Mouse (Mus musculus) gastrocnemius, postnatal 4 days (tissue): ENCODE data around the gene Asphd1. TPM values are rescaled to one million over a fixed set of nuclear protein-coding genes. Genes with fewer than 3 reads are reported as not detected.

Experiments
- DNase-seq, 2 experiments: peaks; one replicate each; pipeline ENCODE4 v3.0.0; 2021 to 2022; ENCODE audit warnings: low spot score in 2 of 2, mixed read lengths in 2 of 2
- total RNA-seq, 2 experiments: library from RNA; stranded (reverse); gene quantifications; 2 replicates each; pipeline ENCODE4 v1.2.3; 2021

The Asphd1 gene
- total RNA-seq, 2 experiments from 2014 or later, result 0.26 TPM; not detected in 1

DNA sequence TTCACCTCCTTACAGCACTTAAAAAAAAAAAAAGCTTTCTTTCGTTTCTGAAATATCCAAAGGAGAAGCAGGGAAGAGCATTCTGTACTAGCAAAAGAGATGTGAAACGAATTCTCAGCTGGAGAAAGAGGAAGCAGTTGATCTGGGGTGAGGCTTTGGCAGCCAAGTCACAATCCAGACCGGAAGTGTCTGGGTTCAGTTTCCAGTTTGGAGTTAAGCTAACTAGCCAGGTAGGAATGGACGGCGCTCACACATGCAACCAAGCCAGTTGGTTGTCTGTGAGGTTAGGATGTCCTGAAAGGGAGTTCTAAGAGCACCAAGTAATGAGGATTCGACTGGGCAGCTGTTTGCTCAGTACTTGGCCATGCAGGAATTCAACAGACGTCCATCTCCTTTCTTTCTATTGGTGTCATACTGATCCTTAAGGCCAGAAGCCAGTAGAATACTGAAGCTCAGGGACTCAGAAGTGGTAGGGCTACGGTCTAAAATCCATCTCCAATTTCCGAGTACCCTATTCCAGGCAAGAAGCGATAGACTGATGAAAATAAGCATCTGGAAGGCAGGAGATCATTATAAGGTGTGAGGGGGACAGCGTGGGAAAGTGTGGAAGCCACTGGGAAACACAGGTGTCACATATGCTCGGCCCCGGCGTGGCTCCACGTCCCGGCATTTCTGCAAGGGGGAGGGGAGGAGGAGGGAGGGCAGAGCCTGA, 51.8 kb downstream of the Asphd1 start:
- peak in 1 of 2 experiments; percentile 23 for DNase-seq

GRCm38 (mm10) chr7:126896912-126897311, 52.5 kb downstream of the Asphd1 start:
- DNase-seq, result no peak

Other genes with a start within 250 kb of the Asphd1 start
- gene Coro1a, start 241.8 kb downstream of the Asphd1 start, total RNA-seq, result 10 to 100 TPM; 11.8 to 14.5 TPM
- gene Mapk3, start 190.0 kb downstream of the Asphd1 start, total RNA-seq, result 10 to 100 TPM; 65.0 to 66.7 TPM
- gene Gdpd3, start 183.2 kb downstream of the Asphd1 start, total RNA-seq, result 1 to 10 TPM; 4.8 to 5.1 TPM
- gene Ypel3, start 172.6 kb downstream of the Asphd1 start, total RNA-seq, result 10 to 100 TPM; 61.7 to 82.5 TPM
- 1 to 10 TPM in 1 of 2 experiments, under 1 TPM in 1; 0.44 to 1.1 TPM for gene Tbx6, start 168.1 kb downstream of the Asphd1 start, total RNA-seq
- 10 to 100 TPM; 74.6 to 74.7 TPM for gene Ppp4c, start 157.1 kb downstream of the Asphd1 start, total RNA-seq
- gene Fam57b, start 151.9 kb downstream of the Asphd1 start, total RNA-seq, result 10 to 100 TPM in 1 of 2 experiments, 1 to 10 TPM in 1; 8.4 to 11.2 TPM
- gene 4930451I11Rik, start 117.9 kb downstream of the Asphd1 start, total RNA-seq, result not detected
- under 1 TPM; 0.26 to 0.32 TPM for gene Doc2a, start 102.2 kb downstream of the Asphd1 start, total RNA-seq
- 10 to 100 TPM; 22.2 to 29.4 TPM for gene Hirip3, start 87.6 kb downstream of the Asphd1 start, total RNA-seq
- 10 to 100 TPM; 35.9 to 38.7 TPM for gene Ino80e, start 87.2 kb downstream of the Asphd1 start, total RNA-seq
- 10 to 100 TPM; 61.2 to 67.0 TPM for gene Taok2, start 64.9 kb downstream of the Asphd1 start, total RNA-seq
- gene Tmem219, start 26.7 kb downstream of the Asphd1 start, total RNA-seq, result 10 to 100 TPM; 22.8 to 23.8 TPM
- gene Kctd13, start 20.7 kb downstream of the Asphd1 start, total RNA-seq, result 1 to 10 TPM; 6.0 to 7.0 TPM
- gene Sez6l2, start 981 bp upstream of the Asphd1 start, total RNA-seq, result 1 to 10 TPM; 6.5 to 6.9 TPM
- 10 to 100 TPM; 43.1 to 48.0 TPM for gene Cdipt, start 26.3 kb upstream of the Asphd1 start, total RNA-seq
- under 1 TPM; 0.49 to 0.76 TPM for gene Cdiptos, start 26.5 kb upstream of the Asphd1 start, total RNA-seq
- gene Mvp, start 65.0 kb upstream of the Asphd1 start, total RNA-seq, result 10 to 100 TPM; 23.2 to 27.1 TPM
- gene Pagr1b, start 66.9 kb upstream of the Asphd1 start, total RNA-seq, result 1 to 10 TPM; 1.8 to 2.5 TPM
- gene Pagr1a, start 67.8 kb upstream of the Asphd1 start, total RNA-seq, result 10 to 100 TPM in 1 of 2 experiments, 1 to 10 TPM in 1; 9.1 to 14.7 TPM
- 10 to 100 TPM; 26.0 to 26.6 TPM for gene Gm42742, start 71.5 kb upstream of the Asphd1 start, total RNA-seq
- 1 to 10 TPM; 6.5 to 9.4 TPM for gene Prrt2, start 71.6 kb upstream of the Asphd1 start, total RNA-seq
- 100 to 1,000 TPM; 129 to 131 TPM for gene Maz, start 77.5 kb upstream of the Asphd1 start, total RNA-seq
- 10 to 100 TPM; 21.7 to 26.2 TPM for gene Kif22, start 92.9 kb upstream of the Asphd1 start, total RNA-seq
- under 1 TPM in 1 of 2 experiments, not detected in 1; 0.47 TPM for gene Zg16, start 137.7 kb upstream of the Asphd1 start, total RNA-seq
- gene AI467606, start 141.8 kb upstream of the Asphd1 start, total RNA-seq, result 1 to 10 TPM; 1.3 to 1.8 TPM
- 1 to 10 TPM; 4.6 to 5.2 TPM for gene Qprt, start 172.6 kb upstream of the Asphd1 start, total RNA-seq
- gene Spn, start 188.2 kb upstream of the Asphd1 start, total RNA-seq, result under 1 TPM; 0.54 to 0.91 TPM
- 10 to 100 TPM; 47.4 to 55.9 TPM for gene Cd2bp2, start 246.5 kb upstream of the Asphd1 start, total RNA-seq